Mouse (Mus musculus): ENCODE measurements at regions not wholly inside any gene's neighbourhood (a gene's known extent, or its start where the extent isn't known, plus 50 kb on each side); places are given as distances from the start of the nearest gene placed in this dataset.

GRCm38 (mm10) chr3:137154200-137155042 is 186.4 kb upstream of the Emcn start:
- Histone ChIP-seq H3K4me2 (ENCODE audit: low read length) (no peak overlapping the region), H3K4me1 (replicated peaks; ENCODE audit: insufficient read depth, low read length) (no peaks in the 10 kb centered on the region), H3K4me3 (replicated peaks; ENCODE audit: low read depth, low read length) (no peak overlapping the region), H3K9me3 (replicated peaks; ENCODE audit: low read length) (no peaks in the 10 kb centered on the region), H3K9ac (ENCODE audit: low read depth, low read length) (no peak overlapping the region), H3K27me3 (ENCODE audit: insufficient read depth, low read length) (no peaks in the 10 kb centered on the region), H3K27ac (no peak overlapping the region), H3K36me3 (ENCODE audit: insufficient read depth, low read length) (no peaks in the 10 kb centered on the region)
- no peak for TF ChIP-seq CTCF (IDR thresholded peaks at IDR 0.05; ENCODE audit: low read depth)
- no peak for DNase-seq (ENCODE audit: low spot score)
- WGBS: 85% methylated on average over 9 of the region's 9 CpGs
- ATAC-seq (replicated peaks; ENCODE audit: low FRiP score, low read depth): no peak

- Histone ChIP-seq H3K4me2 (ENCODE audit: low read length) (no peak overlapping the region), H3K4me3 (replicated peaks; ENCODE audit: low read depth, low read length) (no peak overlapping the region), H3K27ac (no peak overlapping the region), H3K9ac (ENCODE audit: low read depth, low read length) (no peak overlapping the region), H3K27me3 (ENCODE audit: insufficient read depth, low read length) (no peaks in the 10 kb centered on the region), H3K36me3 (ENCODE audit: insufficient read depth, low read length) (no peaks in the 10 kb centered on the region), H3K9me3 (replicated peaks; ENCODE audit: low read length) (no peaks in the 10 kb centered on the region), H3K4me1 (replicated peaks; ENCODE audit: insufficient read depth, low read length) (no peaks in the 10 kb centered on the region)
- WGBS: 91% methylated on average over 3 of the region's 3 CpGs
- ATAC-seq (replicated peaks; ENCODE audit: low FRiP score, low read depth) (no peak), DNase-seq (ENCODE audit: low spot score) (no peak)
- TF ChIP-seq CTCF (IDR thresholded peaks at IDR 0.05; ENCODE audit: low read depth): no peak
Observed at GRCm38 (mm10) chr3:137155043-137155404, 185.8 kb upstream of the Emcn start.

GRCm38 (mm10) chr3:137156250-137156975 is 184.5 kb upstream of the Emcn start:
- DNase-seq (ENCODE audit: low spot score): no peak
- H3K27ac ChIP-seq: no peak overlapping the region
- no peaks in the 10 kb centered on the region for H3K9me3 ChIP-seq (replicated peaks; ENCODE audit: low read length)
- H3K27me3 ChIP-seq (ENCODE audit: insufficient read depth, low read length): no peaks in the 10 kb centered on the region
- WGBS: 53% methylated on average over 11 of the region's 11 CpGs
- no peak overlapping the region for H3K9ac ChIP-seq (ENCODE audit: low read depth, low read length)
- no peaks in the 10 kb centered on the region for H3K4me1 ChIP-seq (replicated peaks; ENCODE audit: insufficient read depth, low read length)
- H3K4me3 ChIP-seq (replicated peaks; ENCODE audit: low read depth, low read length): no peak overlapping the region
- H3K36me3 ChIP-seq (ENCODE audit: insufficient read depth, low read length): no peaks in the 10 kb centered on the region
- ATAC-seq (replicated peaks; ENCODE audit: low FRiP score, low read depth): no peak
- TF ChIP-seq CTCF (IDR thresholded peaks at IDR 0.05; ENCODE audit: low read depth): no peak
- peak overlapping the region; percentile 36 for H3K4me2 ChIP-seq (ENCODE audit: low read length)

GRCm38 (mm10) chr3:137189035-137189434 is 151.8 kb upstream of the Emcn start:
- H3K4me2 ChIP-seq (ENCODE audit: low read length): no peak overlapping the region
- H3K9me3 ChIP-seq (replicated peaks; ENCODE audit: low read length): no peaks in the 10 kb centered on the region
- DNase-seq (ENCODE audit: low spot score) (no peak), ATAC-seq (replicated peaks; ENCODE audit: low FRiP score, low read depth) (no peak)
- no peak overlapping the region for H3K4me3 ChIP-seq (replicated peaks; ENCODE audit: low read depth, low read length)
- 86% methylated on average over 1 of the region's 1 CpGs for WGBS
- H3K4me1 ChIP-seq (replicated peaks; ENCODE audit: insufficient read depth, low read length): no peaks in the 10 kb centered on the region
- no peaks in the 10 kb centered on the region for H3K36me3 ChIP-seq (ENCODE audit: insufficient read depth, low read length)
- H3K9ac ChIP-seq (ENCODE audit: low read depth, low read length): no peak overlapping the region
- no peak overlapping the region for H3K27ac ChIP-seq
- no peak for TF ChIP-seq CTCF (IDR thresholded peaks at IDR 0.05; ENCODE audit: low read depth)
- H3K27me3 ChIP-seq (ENCODE audit: insufficient read depth, low read length): no peaks in the 10 kb centered on the region

GRCm38 (mm10) chr3:137190489-137190888 is 150.4 kb upstream of the Emcn start:
- WGBS: 70% methylated on average over 5 of the region's 5 CpGs
- H3K36me3 ChIP-seq (ENCODE audit: insufficient read depth, low read length): no peaks in the 10 kb centered on the region
- no peak for TF ChIP-seq CTCF (IDR thresholded peaks at IDR 0.05; ENCODE audit: low read depth)
- no peak overlapping the region for H3K4me2 ChIP-seq (ENCODE audit: low read length)
- ATAC-seq (replicated peaks; ENCODE audit: low FRiP score, low read depth) (no peak), DNase-seq (ENCODE audit: low spot score) (peak; percentile 5)
- H3K4me1 ChIP-seq (replicated peaks; ENCODE audit: insufficient read depth, low read length): no peaks in the 10 kb centered on the region
- no peaks in the 10 kb centered on the region for H3K9me3 ChIP-seq (replicated peaks; ENCODE audit: low read length)
- no peak overlapping the region for H3K4me3 ChIP-seq (replicated peaks; ENCODE audit: low read depth, low read length)
- no peak overlapping the region for H3K9ac ChIP-seq (ENCODE audit: low read depth, low read length)
- no peaks in the 10 kb centered on the region for H3K27me3 ChIP-seq (ENCODE audit: insufficient read depth, low read length)
- H3K27ac ChIP-seq: no peak overlapping the region

DNA sequence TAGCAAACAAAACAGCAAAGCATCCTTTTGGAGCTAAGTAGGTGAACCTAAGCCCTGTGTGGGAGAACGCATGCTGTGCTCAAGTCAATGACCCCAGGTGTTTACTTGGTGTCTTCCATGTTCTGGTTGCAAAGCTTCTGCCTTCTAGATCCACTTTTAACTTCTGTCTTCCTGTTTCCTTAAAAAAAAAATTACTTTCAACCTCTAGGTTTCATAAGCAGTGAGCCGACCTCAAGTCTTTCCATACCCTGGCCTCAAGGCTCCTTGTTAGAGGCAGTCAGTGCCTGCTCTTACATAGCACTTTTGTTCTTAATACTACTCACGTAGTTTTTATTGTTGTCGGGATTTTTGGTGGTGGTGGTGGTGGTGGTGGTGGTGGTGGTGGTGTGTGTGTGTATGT is 149.9 kb upstream of the Emcn start:
- H3K4me3 ChIP-seq (replicated peaks; ENCODE audit: low read depth, low read length): no peak overlapping the region
- no peak overlapping the region for H3K9ac ChIP-seq (ENCODE audit: low read depth, low read length)
- H3K4me1 ChIP-seq (replicated peaks; ENCODE audit: insufficient read depth, low read length): no peaks in the 10 kb centered on the region
- no peaks in the 10 kb centered on the region for H3K36me3 ChIP-seq (ENCODE audit: insufficient read depth, low read length)
- H3K4me2 ChIP-seq (ENCODE audit: low read length): no peak overlapping the region
- no peaks in the 10 kb centered on the region for H3K9me3 ChIP-seq (replicated peaks; ENCODE audit: low read length)
- ATAC-seq (replicated peaks; ENCODE audit: low FRiP score, low read depth) (no peak), DNase-seq (ENCODE audit: low spot score) (no peak)
- no peak for TF ChIP-seq CTCF (IDR thresholded peaks at IDR 0.05; ENCODE audit: low read depth)
- no peak overlapping the region for H3K27ac ChIP-seq
- H3K27me3 ChIP-seq (ENCODE audit: insufficient read depth, low read length): no peaks in the 10 kb centered on the region
- WGBS: 87% methylated on average over 4 of the region's 4 CpGs

Data from kidney, postnatal 0 days (tissue).